Mouse (Mus musculus) neural tube, embryonic 14.5 days (tissue): ENCODE data around the gene Tspo2. TPM values are rescaled to one million over a fixed set of nuclear protein-coding genes. Genes with fewer than 3 reads are reported as not detected.

Experiments used
- ATAC-seq: fragments of 200-750 bp; cut with Nextera tagmentation; 2 replicates; pipeline ENCODE4 v1.8.0; 2017; ENCODE audit warnings: low read depth, mild to moderate bottlenecking, moderate TSS enrichment, moderate library complexity
- H3K27ac ChIP-seq: fragments of 300-500 bp; sonication (generic); 2 replicates; pipeline ENCODE4 v1.5.1; 2014; ENCODE audit warnings: low read depth, mild to moderate bottlenecking, control low read depth, low read length, moderate library complexity, mixed read lengths
- H3K27me3 ChIP-seq: fragments of 300-500 bp; sonication (generic); 2 replicates; pipeline ENCODE4 v1.6.1; 2014; ENCODE audit warnings: low read length; ENCODE audit not compliant: control insufficient read depth, insufficient read depth
- H3K36me3 ChIP-seq: fragments of 300-500 bp; sonication (generic); 2 replicates; pipeline ENCODE4 v1.6.1; 2014; ENCODE audit warnings: low read length, mixed read lengths; ENCODE audit not compliant: control insufficient read depth, insufficient read depth
- H3K4me1 ChIP-seq: fragments of 300-500 bp; sonication (generic); 2 replicates; pipeline ENCODE4 v1.6.1; 2014; ENCODE audit warnings: low read length; ENCODE audit not compliant: control insufficient read depth, insufficient read depth
- H3K4me2 ChIP-seq: fragments of 300-500 bp; sonication (generic); 2 replicates; pipeline ENCODE4 v1.6.1; 2014; ENCODE audit warnings: mild to moderate bottlenecking, low read depth, low read length, control low read depth
- H3K4me3 ChIP-seq: fragments of 300-500 bp; sonication (generic); 2 replicates; pipeline ENCODE4 v1.5.1; 2014; ENCODE audit warnings: low read depth, low read length, control low read depth, mixed read lengths
- H3K9ac ChIP-seq: fragments of 300-500 bp; sonication (generic); replicated peaks from 2 replicates; pipeline ENCODE4 v1.6.1; 2014; ENCODE audit warnings: low read depth, mild to moderate bottlenecking, control low read depth, low read length, mixed read lengths
- H3K9me3 ChIP-seq: fragments of 300-500 bp; sonication (generic); 2 replicates; pipeline ENCODE4 v1.6.1; 2016; ENCODE audit warnings: low read length; ENCODE audit not compliant: control insufficient read depth
- WGBS: fragments of 180-500 bp; shearing (Covaris S2); extraction: QIAGEN DNeasy Blood & Tissue Kit; methylation state at CpG from one replicate; pipeline ENCODE4 v1.1.7; 2014; 5-methylcytosine and 5-hydroxymethylcytosine counted together
- polyA plus RNA-seq: library from polyadenylated mRNA; unstranded; fragments of >200 nt; fragmentation: Nextera tagmentation; extraction: Ambion mirVana; gene quantifications from 2 replicates; pipeline ENCODE4 v1.2.1, GENCODE M21; 2014

The Tspo2 gene
- polyA plus RNA-seq, 1 experiment from 2014 or later, result 1.6 TPM

DNA sequence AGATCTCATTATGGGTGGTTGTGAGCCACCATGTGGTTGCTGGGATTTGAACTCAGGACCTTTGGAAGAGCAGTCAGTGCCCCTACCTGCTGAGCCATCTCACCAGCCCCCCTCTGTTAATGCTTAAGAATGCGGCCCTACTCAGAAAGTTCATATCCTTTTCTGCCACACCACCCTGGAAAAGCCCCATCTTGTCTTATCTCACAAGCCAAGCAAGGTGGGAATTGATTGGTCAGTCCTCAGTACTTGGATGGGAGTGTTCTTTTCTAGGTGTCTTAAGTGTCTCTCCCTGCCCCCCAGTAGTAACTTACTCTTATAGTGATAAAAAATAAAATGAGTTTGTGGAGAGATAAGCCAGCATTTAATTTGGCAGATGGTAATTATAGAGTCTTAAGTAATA lies 46.6 kb downstream of the Tspo2 start:
- Histone ChIP-seq H3K9me3 (no peaks in the 10 kb centered on the region), H3K36me3 (peaks cover 3% of the 10 kb centered on the region), H3K4me1 (peaks cover 13% of the 10 kb centered on the region), H3K9ac (no peak overlapping the region), H3K4me2 (no peak overlapping the region), H3K4me3 (no peak overlapping the region), H3K27me3 (no peaks in the 10 kb centered on the region), H3K27ac (no peak overlapping the region)
- WGBS, result 85% methylated on average over 1 of the region's 1 CpGs
- ATAC-seq, result no peak

DNA sequence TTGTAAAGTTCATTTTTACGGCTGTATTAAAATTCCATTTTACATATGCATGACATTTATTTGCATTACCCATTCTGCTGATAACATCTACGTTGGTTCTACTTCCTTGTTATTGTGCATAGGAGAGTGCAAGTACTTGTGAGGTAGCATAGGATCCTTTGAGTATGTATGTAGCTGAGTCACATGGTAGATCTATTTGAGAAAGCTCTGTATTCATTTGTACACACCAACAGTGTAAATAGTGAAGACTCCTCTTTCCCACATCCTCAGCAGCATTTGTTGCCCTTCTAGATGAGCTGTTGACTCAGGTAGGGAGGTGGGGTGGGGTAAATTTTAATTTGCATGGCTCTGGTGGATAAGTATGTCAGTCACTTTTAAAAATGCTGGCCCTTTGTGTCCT lies 47.5 kb downstream of the Tspo2 start:
- Histone ChIP-seq H3K27me3 (no peaks in the 10 kb centered on the region), H3K27ac (no peak overlapping the region), H3K4me1 (peaks cover 13% of the 10 kb centered on the region), H3K9me3 (no peaks in the 10 kb centered on the region), H3K4me3 (no peak overlapping the region), H3K36me3 (peaks cover 10% of the 10 kb centered on the region), H3K4me2 (no peak overlapping the region), H3K9ac (no peak overlapping the region)
- no peak for ATAC-seq
- 87% methylated on average over 2 of the region's 2 CpGs for WGBS

DNA sequence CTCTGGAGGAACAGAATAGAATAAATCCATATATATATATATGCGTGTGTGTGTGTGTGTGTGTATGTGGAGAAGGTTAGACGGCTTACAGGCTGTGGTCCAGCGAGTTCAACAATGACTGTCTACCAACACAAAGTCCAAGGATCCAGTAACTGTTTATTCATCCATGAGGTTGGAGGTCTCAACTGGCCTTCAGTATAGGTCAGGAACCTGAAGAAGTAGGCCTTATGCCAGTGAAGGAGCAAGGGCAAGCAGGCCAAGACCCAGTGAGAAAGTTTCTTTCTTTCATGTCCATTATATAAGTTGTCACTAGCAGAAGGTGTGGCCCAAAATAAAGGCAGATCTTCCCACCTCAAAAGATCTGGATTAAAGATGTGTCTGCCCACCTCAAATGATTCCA lies 48.6 kb downstream of the Tspo2 start:
- Histone ChIP-seq H3K9ac (no peak overlapping the region), H3K27ac (no peak overlapping the region), H3K9me3 (no peaks in the 10 kb centered on the region), H3K4me1 (peaks cover 6% of the 10 kb centered on the region), H3K36me3 (peaks cover 14% of the 10 kb centered on the region), H3K4me2 (no peak overlapping the region), H3K4me3 (no peak overlapping the region), H3K27me3 (no peaks in the 10 kb centered on the region)
- WGBS, result 95% methylated on average over 3 of the region's 3 CpGs
- no peak for ATAC-seq

DNA sequence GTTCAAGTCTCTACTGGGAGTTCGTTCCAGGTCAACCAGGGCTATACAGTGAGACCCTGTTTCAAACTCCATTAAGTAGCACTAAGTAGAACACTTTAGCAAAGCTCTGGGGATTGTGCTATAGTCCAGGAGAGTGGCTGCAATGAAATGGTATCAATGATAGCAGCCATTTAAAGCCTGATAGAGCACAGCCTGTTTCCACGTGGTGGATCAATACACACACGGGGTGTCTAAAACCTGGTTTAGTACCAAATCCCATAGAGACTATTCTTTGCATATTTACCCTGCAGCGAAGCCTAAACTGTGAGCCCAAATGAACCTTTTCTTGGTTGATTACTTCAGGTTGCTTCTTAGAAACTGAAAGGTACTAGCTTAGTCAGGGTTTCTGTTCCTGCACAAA lies 49.6 kb downstream of the Tspo2 start:
- ATAC-seq, result no peak
- H3K27me3 ChIP-seq, result no peaks in the 10 kb centered on the region
- H3K4me1 ChIP-seq, result no peaks in the 10 kb centered on the region
- H3K9ac ChIP-seq, result no peak overlapping the region
- 87% methylated on average over 4 of the region's 4 CpGs for WGBS
- H3K27ac ChIP-seq, result no peak overlapping the region
- H3K4me3 ChIP-seq, result no peak overlapping the region
- peaks cover 14% of the 10 kb centered on the region for H3K36me3 ChIP-seq
- no peak overlapping the region for H3K4me2 ChIP-seq
- no peaks in the 10 kb centered on the region for H3K9me3 ChIP-seq

Other genes starting within 250 kb of the Tspo2 start
- not detected in 2 replicates for gene Trem1, start 218.8 kb downstream of the Tspo2 start, polyA plus RNA-seq
- not detected in 2 replicates for gene Trem3, start 203.7 kb downstream of the Tspo2 start, polyA plus RNA-seq
- gene Treml4, start 187.2 kb downstream of the Tspo2 start, polyA plus RNA-seq, result 0.13 TPM in 1 of 2 replicates, not detected in the other
- 0.05 TPM in 1 of 2 replicates, not detected in the other for gene Treml2, start 152.0 kb downstream of the Tspo2 start, polyA plus RNA-seq
- 0.27 TPM in 1 of 2 replicates, not detected in the other for gene B430306N03Rik, start 135.4 kb downstream of the Tspo2 start, polyA plus RNA-seq
- 5.2 and 5.4 TPM in 2 replicates for gene Trem2, start 105.1 kb downstream of the Tspo2 start, polyA plus RNA-seq
- gene Treml1, start 91.6 kb downstream of the Tspo2 start, polyA plus RNA-seq, result 0.44 TPM in 1 of 2 replicates, not detected in the other
- 16.2 and 16.3 TPM in 2 replicates for gene Nfya, start 41.6 kb downstream of the Tspo2 start, polyA plus RNA-seq
- gene Oard1, start 41.5 kb downstream of the Tspo2 start, polyA plus RNA-seq, result 35.7 and 37.8 TPM in 2 replicates
- gene Apobec2, start 18.6 kb downstream of the Tspo2 start, polyA plus RNA-seq, result 0.75 and 0.99 TPM in 2 replicates
- gene Unc5cl, start 3.4 kb upstream of the Tspo2 start, polyA plus RNA-seq, result 0.31 TPM in 1 of 2 replicates, not detected in the other